Mouse (Mus musculus) kidney, adult 11 months (tissue): ENCODE results near the gene Tex19.2.

Experiments
- DNase-seq: peaks from one replicate; pipeline ENCODE4 v3.0.0; 2022

Gene Tex19.2

GRCm38 (mm10) chr11:121118577-121118976 lies at the start of gene Tex19.2:
Tex19.2 (minus strand) TSS chr11:121118677.
- no peak for DNase-seq

DNA sequence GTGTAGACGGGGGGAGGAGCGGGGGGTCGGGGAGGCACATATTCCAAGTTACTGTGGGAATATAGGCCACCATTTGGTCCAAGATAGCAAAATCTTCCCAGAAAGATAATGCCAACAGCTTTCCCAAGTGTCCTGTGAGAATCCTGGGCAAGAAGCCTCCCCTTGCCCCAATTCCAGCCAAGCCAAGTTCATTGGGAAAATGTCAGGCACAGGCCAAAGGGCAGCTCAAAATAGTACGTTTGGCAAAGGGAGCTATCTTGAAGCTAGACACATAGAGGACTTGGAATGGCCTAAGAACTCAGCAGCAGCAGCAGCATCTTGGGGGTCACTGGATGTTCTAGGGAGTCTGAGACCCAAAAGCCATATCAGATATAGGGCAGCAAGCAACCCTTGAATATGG lies 45.3 kb upstream of the Tex19.2 start:
- no peak for DNase-seq

DNA sequence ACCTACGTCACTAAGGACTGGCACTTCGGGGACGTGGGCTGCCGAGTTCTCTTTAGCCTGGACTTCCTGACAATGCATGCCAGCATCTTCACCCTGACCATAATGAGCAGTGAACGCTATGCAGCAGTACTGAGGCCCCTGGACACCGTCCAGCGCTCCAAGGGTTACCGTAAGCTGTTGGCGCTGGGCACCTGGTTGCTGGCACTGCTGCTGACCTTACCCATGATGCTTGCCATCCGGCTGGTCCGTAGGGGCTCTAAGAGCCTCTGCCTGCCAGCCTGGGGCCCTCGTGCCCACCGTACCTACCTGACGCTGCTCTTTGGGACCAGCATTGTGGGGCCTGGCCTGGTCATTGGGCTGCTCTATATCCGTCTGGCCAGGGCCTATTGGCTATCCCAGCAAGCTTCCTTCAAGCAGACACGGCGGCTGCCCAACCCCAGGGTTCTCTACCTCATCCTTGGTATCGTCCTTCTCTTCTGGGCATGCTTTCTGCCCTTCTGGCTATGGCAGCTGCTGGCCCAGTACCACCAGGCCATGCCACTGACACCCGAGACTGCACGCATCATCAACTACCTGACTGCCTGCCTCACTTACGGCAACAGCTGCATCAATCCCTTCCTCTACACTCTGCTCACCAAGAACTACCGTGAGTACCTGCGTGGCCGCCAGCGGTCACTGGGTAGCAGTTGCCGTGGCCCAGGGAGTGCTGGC lies 42.3 kb upstream of the Tex19.2 start:
- DNase-seq: no peak

GRCm38 (mm10) chr11:121159971-121160370 lies 41.5 kb upstream of the Tex19.2 start, which contains the start of gene Uts2r:
Uts2r (plus strand) TSS chr11:121160271.
- DNase-seq: no peak

DNA sequence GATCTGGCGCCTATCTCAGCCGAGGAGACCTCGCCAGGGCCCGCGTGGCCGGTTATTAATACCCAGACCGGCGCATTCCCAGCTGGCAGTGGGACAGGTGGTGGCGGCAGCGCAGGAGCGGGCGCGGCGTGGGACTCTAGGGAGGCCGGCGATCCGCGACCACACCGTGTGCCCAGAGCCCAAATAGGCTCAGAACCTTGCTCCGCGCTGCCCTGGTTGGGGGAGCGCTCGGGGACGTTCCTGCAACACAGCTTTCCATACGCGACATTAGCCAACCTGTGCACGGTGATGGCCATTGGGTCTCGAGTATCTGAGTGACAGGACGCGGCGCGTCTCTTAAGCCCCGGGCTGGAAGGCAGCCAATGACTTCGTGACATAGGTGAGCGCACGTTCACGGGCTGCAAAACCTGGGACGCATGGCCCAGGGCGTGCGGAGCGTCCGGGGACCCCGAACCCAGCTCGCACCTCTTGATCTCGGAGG lies 38.0 kb upstream of the Tex19.2 start:
- no peak for DNase-seq

DNA sequence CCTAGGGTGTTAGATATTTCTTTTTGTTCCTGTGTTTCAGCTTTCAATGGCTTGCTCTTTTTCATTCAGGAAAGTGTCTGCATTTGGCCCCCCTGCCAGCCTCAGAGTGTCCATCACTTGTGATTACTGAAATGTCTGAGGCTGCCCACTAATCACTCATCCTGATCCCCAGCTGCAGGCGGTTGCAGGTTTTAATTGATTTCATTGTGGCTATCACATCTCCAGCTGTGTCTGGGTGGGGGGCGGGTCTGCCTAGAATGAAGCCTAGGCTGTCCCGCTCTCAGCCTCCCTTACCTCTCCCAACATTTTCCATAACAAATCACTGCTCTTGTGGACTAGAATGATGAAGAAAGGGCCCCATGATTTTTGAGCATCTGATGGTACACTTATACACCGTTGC lies 35.7 kb upstream of the Tex19.2 start:
- DNase-seq: no peak

GRCm38 (mm10) chr11:121148193-121148592 lies 29.7 kb upstream of the Tex19.2 start:
- DNase-seq: no peak

DNA sequence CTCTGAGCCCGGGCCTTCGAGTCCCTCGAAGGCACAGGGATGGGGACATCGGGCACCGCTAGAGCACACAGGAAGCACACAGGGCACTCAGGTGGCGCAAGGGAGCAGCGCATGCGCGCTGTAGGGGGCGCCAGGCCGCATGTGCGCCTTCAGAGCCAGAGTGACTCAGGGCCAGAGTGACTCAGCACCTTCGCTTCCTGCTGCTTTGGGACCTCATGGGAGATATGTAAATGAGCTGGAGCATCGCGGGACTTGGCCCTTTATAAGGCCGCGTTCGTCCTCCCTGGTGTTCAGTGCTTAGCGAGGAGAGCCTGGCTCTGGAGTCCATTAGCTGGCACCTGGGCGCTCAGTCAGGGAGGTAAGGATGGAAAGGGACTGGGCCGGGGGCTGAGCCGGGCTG lies 27.4 kb upstream of the Tex19.2 start, which contains the start of gene Tex19.1:
Tex19.1 (plus strand) TSS at position 279 of the 400 bp plus-strand sequence.
- DNase-seq: no peak

- DNase-seq: no peak
Observed at GRCm38 (mm10) chr11:121143325-121144015, 25.0 kb upstream of the Tex19.2 start.

GRCm38 (mm10) chr11:121138732-121139131 lies 20.3 kb upstream of the Tex19.2 start:
- no peak for DNase-seq

- DNase-seq: no peak
Observed at GRCm38 (mm10) chr11:121137682-121138081, 19.2 kb upstream of the Tex19.2 start.

DNA sequence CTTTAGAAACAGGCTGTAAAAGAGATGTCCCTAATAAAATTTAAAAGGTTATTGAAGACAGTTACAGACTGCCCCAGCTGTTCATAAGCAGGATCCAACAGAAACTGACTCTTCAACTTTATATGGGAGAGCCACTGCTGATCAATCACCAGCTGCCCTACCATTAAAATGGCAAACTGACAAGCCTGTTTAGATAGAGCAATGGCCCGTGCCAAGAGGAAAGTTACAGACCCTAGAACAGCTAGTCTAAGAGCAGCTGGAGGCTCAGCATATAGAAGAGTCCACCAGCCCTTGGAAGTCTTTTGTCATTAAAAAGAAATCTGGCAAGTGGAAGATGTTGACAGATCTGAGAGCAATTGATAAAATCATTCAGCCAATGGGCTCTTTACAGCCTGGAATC lies 16.1 kb upstream of the Tex19.2 start:
- no peak for DNase-seq

GRCm38 (mm10) chr11:121129616-121130015 lies 11.1 kb upstream of the Tex19.2 start:
- DNase-seq: no peak

DNA sequence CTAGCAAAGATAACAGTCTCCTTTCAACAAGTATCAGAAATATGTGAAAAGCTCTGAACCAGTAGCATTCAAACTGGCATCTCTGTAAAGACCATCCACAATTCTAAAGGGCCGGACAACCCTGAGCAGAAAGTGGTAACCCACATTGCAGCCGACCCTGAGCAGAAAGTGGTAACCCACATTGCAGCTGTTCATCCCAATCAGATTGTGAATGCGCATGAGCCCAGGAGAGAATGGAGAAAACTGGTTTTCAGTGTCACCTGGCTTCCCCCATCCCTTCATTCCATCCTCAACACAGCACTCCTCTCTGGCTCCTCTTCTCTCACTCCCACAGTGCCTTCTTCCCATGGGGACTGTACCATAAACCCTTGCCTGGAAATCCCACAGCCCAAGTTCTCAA lies 9.0 kb upstream of the Tex19.2 start:
- DNase-seq: no peak

GRCm38 (mm10) chr11:121126395-121126794 lies 7.9 kb upstream of the Tex19.2 start:
- DNase-seq: no peak

GRCm38 (mm10) chr11:121125522-121126172 lies 7.2 kb upstream of the Tex19.2 start:
- no peak for DNase-seq

DNA sequence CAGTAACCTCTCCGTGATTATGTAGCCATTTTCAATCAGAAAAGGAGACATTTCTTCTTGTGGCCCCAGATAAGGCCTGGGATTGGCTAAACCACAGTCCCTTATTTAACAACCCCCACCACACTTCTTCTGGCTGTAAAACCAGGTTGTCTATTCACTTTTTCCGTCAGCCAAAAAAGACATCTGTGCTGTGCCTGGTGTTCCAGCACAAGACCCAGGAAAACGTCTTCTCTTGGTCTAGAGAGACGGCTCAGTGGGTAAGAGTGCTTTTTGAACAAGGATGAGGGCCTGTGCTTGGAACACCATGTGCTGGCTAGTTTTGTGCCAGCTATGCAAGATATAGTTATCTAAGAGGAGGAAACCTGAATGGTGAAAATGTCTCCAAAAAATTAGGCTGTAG lies 5.0 kb upstream of the Tex19.2 start:
- no peak for DNase-seq

DNA sequence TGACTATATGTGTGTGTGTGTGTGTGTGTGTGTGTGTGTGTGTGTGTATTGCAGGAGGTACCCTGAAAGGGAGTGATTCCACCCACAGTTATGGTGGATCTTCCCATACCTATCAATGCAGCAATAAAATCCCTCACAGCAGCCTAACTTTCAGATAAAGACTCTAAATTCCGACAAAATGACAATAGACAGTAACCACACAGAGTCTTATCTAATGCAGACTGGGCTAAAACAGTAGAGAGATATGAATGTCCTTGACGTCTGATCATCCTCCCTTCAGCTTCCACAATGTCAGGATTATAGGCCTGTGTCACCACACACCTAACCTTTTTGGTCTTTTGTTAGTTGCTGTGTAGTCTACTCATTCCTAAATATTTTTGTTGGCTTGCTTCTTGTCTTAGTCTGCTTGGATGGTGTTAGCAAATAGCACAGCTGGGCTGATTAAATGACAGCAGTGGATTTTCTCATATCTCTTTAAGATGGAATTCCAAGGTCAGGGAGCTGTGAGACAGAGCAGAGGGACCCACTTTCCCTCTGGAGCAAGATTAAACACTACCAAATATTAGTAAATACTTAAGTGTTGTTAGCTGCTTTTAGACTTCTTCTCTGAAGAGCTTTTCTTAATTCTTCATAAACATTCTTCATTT lies 3.7 kb upstream of the Tex19.2 start:
- DNase-seq: no peak

GRCm38 (mm10) chr11:121121151-121121550 lies 2.7 kb upstream of the Tex19.2 start:
- DNase-seq: no peak

DNA sequence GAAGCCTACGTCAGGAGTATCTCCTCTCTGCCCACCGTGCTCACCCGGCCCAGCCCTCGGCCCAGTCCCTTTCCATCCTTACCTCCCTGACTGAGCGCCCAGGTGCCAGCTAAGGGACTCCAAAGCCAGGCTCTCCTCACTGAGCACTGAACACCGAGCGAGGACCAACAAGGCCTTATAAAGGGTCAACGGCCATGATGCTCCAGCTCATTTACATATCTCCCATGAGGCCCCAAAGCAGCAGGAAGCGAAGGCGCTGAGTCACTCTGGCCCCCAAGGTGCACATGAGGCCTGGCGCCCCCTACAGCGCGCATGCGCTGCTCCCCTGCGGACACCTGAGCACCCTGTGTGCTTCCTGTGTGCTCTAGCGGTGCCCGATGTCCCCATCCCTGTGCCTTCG lies 371 bp downstream of the Tex19.2 start:
- no peak for DNase-seq

- DNase-seq: peak; percentile 36
Observed at GRCm38 (mm10) chr11:121112091-121112775, 6.2 kb downstream of the Tex19.2 start.

DNA sequence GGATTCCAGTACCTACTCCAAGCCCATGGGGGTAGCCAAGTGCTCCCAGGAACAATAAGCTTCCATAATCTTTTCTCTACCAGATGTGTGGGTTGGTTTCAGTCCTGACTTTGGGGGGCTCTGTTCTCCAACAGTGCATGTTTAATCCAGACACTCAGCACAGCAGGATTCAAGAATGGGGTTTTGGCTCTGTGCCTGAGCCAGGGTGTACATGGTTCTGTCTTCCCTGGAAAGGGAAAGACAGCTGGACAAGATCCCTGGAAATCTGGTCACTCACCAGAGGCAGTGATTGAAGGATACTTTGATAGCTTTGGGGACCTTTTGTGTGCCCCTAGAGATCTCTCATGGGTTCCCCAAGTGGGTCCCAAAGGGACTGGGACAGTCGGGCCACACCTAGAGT lies 6.9 kb downstream of the Tex19.2 start:
- no peak for DNase-seq

DNA sequence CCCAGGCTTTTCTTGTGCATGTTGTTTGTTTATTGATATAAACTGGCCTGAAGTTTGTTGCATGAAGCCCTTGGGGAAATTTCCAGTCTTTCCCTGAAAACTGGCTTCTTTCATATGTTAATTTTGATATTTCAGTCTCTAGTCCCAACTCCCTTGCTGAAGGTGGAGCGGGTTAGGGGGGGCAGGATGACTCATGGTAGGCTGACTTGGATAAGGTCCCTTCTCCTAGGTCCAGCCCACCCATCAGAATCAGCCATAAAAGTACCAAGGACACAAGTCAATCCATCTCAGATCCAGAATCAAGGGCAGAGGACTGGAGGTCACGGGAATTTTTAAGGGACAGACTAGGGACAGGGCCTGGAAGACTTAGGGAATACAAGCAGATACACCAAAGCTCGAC lies 7.4 kb downstream of the Tex19.2 start:
- no peak for DNase-seq
